Mouse (Mus musculus) ES-E14 (cell line): ENCODE measurements around the gene Rab7b.

Experiments
- HCFC1 ChIP-seq: IDR thresholded peaks from 2 replicates; pipeline ENCODE4 v1.6.1; 2012; ENCODE audit warnings: low read length, inconsistent platforms, borderline replicate concordance; ENCODE audit not compliant: insufficient read depth
- MAFK ChIP-seq: IDR thresholded peaks from 2 replicates; pipeline ENCODE4 v1.6.1; 2014; ENCODE audit warnings: mild to moderate bottlenecking, low read depth, low read length, inconsistent platforms; ENCODE audit not compliant: insufficient read depth
- ZNF384 ChIP-seq: IDR thresholded peaks from 2 replicates; pipeline ENCODE4 v1.6.1; 2012; ENCODE audit warnings: low read depth, low read length, inconsistent platforms

DNA sequence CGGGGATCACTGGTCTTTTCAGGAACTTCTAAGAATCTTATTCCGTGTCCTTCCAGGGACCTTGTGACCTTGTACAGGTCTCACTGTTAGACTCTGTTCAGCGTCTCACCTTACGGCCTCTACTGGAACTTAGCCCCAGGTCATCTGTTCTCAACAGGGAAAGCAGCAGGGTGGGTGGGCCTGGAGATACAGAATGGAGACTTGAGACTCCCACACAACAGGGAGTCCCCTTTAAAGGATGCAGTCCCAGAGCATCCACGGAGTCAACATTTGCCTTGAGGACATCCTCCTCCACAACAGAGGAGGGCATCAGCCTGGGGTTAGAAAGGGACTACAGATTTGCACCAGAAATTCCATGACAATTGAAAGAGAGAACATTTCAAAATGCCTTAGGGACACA, 56.9 kb downstream of the Rab7b start:
- TF ChIP-seq MAFK: no peak
- no peak for TF ChIP-seq ZNF384
- TF ChIP-seq HCFC1: no peak
